Mouse (Mus musculus): ENCODE results near the gene Ptchd3. TPM values are rescaled to one million over a fixed set of nuclear protein-coding genes. Genes with fewer than 3 reads are reported as not detected.

The Ptchd3 gene
- total RNA-seq, 2 experiments from 2014 or later: not detected

Other genes starting within 250 kb of the Ptchd3 start
- 1 to 10 TPM; 6.2 to 8.7 TPM for gene B3gntl1, start 157.1 kb upstream of the Ptchd3 start, total RNA-seq (2021)
- gene Metrnl, start 128.7 kb upstream of the Ptchd3 start, total RNA-seq (2021): 10 to 100 TPM in 1 of 2 experiments, 1 to 10 TPM in 1; 9.2 to 10.2 TPM